Mouse (Mus musculus) splenic B cell, adult 2 months (primary cell): ENCODE data around the gene Akr1c13.
"Not testable (repeated sequence)": the region's sequence is repeated elsewhere in the genome, so short reads cannot be mapped to it uniquely, and the experiment has no call there.

Source experiments
- DNase-seq: peaks from one replicate; pipeline ENCODE4 v3.0.0-alpha.2; 2011; ENCODE audit warnings: low read depth, low spot score
- H3K27me3 ChIP-seq: 2 replicates; pipeline ENCODE4 v1.6.1; 2012; ENCODE audit warnings: mild to moderate bottlenecking, low read length, moderate library complexity, mixed read lengths; ENCODE audit not compliant: control insufficient read depth, poor library complexity, insufficient read depth, severe bottlenecking
- H3K36me3 ChIP-seq: 2 replicates; pipeline ENCODE4 v1.6.1; 2012; ENCODE audit warnings: mild to moderate bottlenecking, low read length, moderate library complexity, mixed read lengths; ENCODE audit not compliant: control insufficient read depth, poor library complexity, insufficient read depth, severe bottlenecking

The Akr1c13 gene

GRCm38 (mm10) chr13:4212309-4212708 is 21.4 kb downstream of the Akr1c13 start:
- Histone ChIP-seq H3K27me3 (no peaks in the 10 kb centered on the region), H3K36me3 (no peaks in the 10 kb centered on the region)
- DNase-seq, result no peak

GRCm38 (mm10) chr13:4215496-4215895 is 24.5 kb downstream of the Akr1c13 start:
- not testable (repeated sequence) for H3K27me3 ChIP-seq

GRCm38 (mm10) chr13:4228441-4228840 is 37.5 kb downstream of the Akr1c13 start, which contains the start of gene Akr1c19:
TSS of gene Akr1c19 (plus strand) at chr13:4228700.
- H3K36me3 ChIP-seq, result no peaks in the 10 kb centered on the region
- H3K27me3 ChIP-seq, result no peaks in the 10 kb centered on the region
- no peak for DNase-seq

More at GRCm38 (mm10) chr13:4215496-4215895, 24.5 kb downstream of the Akr1c13 start:
- not testable (repeated sequence) for DNase-seq, H3K36me3 ChIP-seq

- DNase-seq, result no peak
- Histone ChIP-seq H3K36me3 (no peaks in the 10 kb centered on the region), H3K27me3 (no peaks in the 10 kb centered on the region)
Measured at GRCm38 (mm10) chr13:4230841-4231623, 40.1 kb downstream of the Akr1c13 start.

GRCm38 (mm10) chr13:4233135-4233534 is 42.2 kb downstream of the Akr1c13 start:
- no peaks in the 10 kb centered on the region for H3K36me3 ChIP-seq
- no peaks in the 10 kb centered on the region for H3K27me3 ChIP-seq
- no peak for DNase-seq

GRCm38 (mm10) chr13:4233536-4234172 is 42.7 kb downstream of the Akr1c13 start:
- Histone ChIP-seq H3K36me3 (no peaks in the 10 kb centered on the region), H3K27me3 (no peaks in the 10 kb centered on the region)
- no peak for DNase-seq

- no peaks in the 10 kb centered on the region for H3K27me3 ChIP-seq
- no peak for DNase-seq
- no peaks in the 10 kb centered on the region for H3K36me3 ChIP-seq
Measured at GRCm38 (mm10) chr13:4244861-4245559, 54.1 kb downstream of the Akr1c13 start.

- no peak for DNase-seq
- H3K27me3 ChIP-seq, result no peaks in the 10 kb centered on the region
- no peaks in the 10 kb centered on the region for H3K36me3 ChIP-seq
Measured at GRCm38 (mm10) chr13:4249347-4249746, 58.4 kb downstream of the Akr1c13 start.
